ENCODE assay signal across 19 mouse cellular contexts in genomic region chr3:116414451-116414860, GRCm38 (mm10). TPM values are rescaled to one million over a fixed set of nuclear protein-coding genes. Genes with fewer than 3 reads are reported as not detected.
DNase-seq lines count a peak whose midpoint lies in the region; ATAC-seq lines count a peak whose summit lies in the region.
"Had no signal": no experiment of that assay in that cellular context is flagged by ENCODE, and none has a peak within 500 bp of the region (broad histone marks: within the 10 kb centered on the region; RNA-seq: fewer than 3 reads in every experiment).

No protein-coding gene starts in this region.

- H3K27me3 ChIP-seq in intestine, embryonic 14.5 days (replicated peaks; ENCODE audit: control insufficient read depth, insufficient read depth, low read length), result no peaks in the 10 kb centered on the region
- no peaks in the 10 kb centered on the region for H3K27me3 ChIP-seq in lung, embryonic 15.5 days
- H3K27me3 ChIP-seq: embryonic facial prominence, embryonic 15.5 days; forebrain, embryonic 12.5 days; heart, embryonic 12.5 days; limb, embryonic 12.5 days; liver, embryonic 15.5 days had no signal

- DNase-seq in CD4-positive helper T cell, adult 2 months (ENCODE audit: low read depth, low spot score), result peak; percentile 29
- no peak for DNase-seq in intestine, embryonic 14.5 days (ENCODE audit: low spot score)
- peak; percentile 20 for DNase-seq in naive thymus-derived CD4-positive, alpha-beta T cell, adult 2 months (ENCODE audit: low read depth)
- DNase-seq in MN1 (ENCODE audit: low spot score), result no peak
- DNase-seq in spleen, adult 18-20 months, result no peak
- DNase-seq in gastrocnemius, postnatal 25 days, result no peak
- DNase-seq in heart, postnatal 25 days (ENCODE audit: low spot score), result no peak
- DNase-seq: cerebellum, adult 9-10 months; gastrocnemius, postnatal 36 days; heart, postnatal 4 days; right cerebral cortex, adult 18-20 months; thymus, postnatal 25 days had no signal

- H3K27ac ChIP-seq in intestine, embryonic 14.5 days (ENCODE audit: low read depth), result no peak overlapping the region
- peak overlapping the region; percentile 7; the same call in 1 of the 2 replicates for H3K27ac ChIP-seq in lung, embryonic 15.5 days
- H3K27ac ChIP-seq: embryonic facial prominence, embryonic 15.5 days; forebrain, embryonic 12.5 days; kidney, postnatal 0 days; limb, embryonic 12.5 days; liver, embryonic 15.5 days had no signal

- H3K4me2 ChIP-seq in intestine, embryonic 14.5 days (ENCODE audit: low read length), result no peak overlapping the region
- H3K4me2 ChIP-seq in lung, embryonic 15.5 days, result no peak overlapping the region
- H3K4me2 ChIP-seq: embryonic facial prominence, embryonic 15.5 days; forebrain, embryonic 12.5 days; heart, embryonic 12.5 days; limb, embryonic 12.5 days; liver, embryonic 15.5 days had no signal

- no peak overlapping the region for H3K9ac ChIP-seq in intestine, embryonic 14.5 days (ENCODE audit: low read length)
- no peak overlapping the region for H3K9ac ChIP-seq in lung, embryonic 15.5 days
- H3K9ac ChIP-seq: embryonic facial prominence, embryonic 15.5 days; forebrain, embryonic 12.5 days; heart, embryonic 12.5 days; limb, embryonic 12.5 days; liver, embryonic 15.5 days had no signal

- no peak overlapping the region for H3K4me3 ChIP-seq in intestine, embryonic 14.5 days (ENCODE audit: low read depth, low read length)
- H3K4me3 ChIP-seq in lung, embryonic 15.5 days, result no peak overlapping the region
- H3K4me3 ChIP-seq: embryonic facial prominence, embryonic 15.5 days; forebrain, embryonic 12.5 days; heart, embryonic 12.5 days; limb, embryonic 12.5 days; liver, embryonic 15.5 days had no signal

- intact Hi-C loops in heart, postnatal 25 days (cut with DNase I), result no loop called here

- ATAC-seq in intestine, embryonic 14.5 days (replicated peaks; ENCODE audit: low FRiP score, low TSS enrichment, low read depth), result peak; percentile 67
- ATAC-seq in lung, embryonic 15.5 days (ENCODE audit: borderline replicate concordance, extremely low read depth, low FRiP score, low TSS enrichment), result peak; percentile 78

- WGBS in intestine, embryonic 14.5 days, result 72% methylated on average over 3 of the region's 3 CpGs
- WGBS in lung, embryonic 15.5 days, result 72% methylated on average over 3 of the region's 3 CpGs

- H3K4me1 ChIP-seq in intestine, embryonic 14.5 days (replicated peaks; ENCODE audit: control insufficient read depth, insufficient read depth, low read length), result peaks cover 17% of the 10 kb centered on the region; the same call in 1 of the 2 replicates
- H3K4me1 ChIP-seq in lung, embryonic 15.5 days, result peaks cover 26% of the 10 kb centered on the region
- H3K4me1 ChIP-seq: liver, embryonic 15.5 days had no signal

- H3K9me3 ChIP-seq in intestine, embryonic 14.5 days (ENCODE audit: control insufficient read depth, low read length), result no peaks in the 10 kb centered on the region
- no peaks in the 10 kb centered on the region for H3K9me3 ChIP-seq in lung, embryonic 15.5 days
- H3K9me3 ChIP-seq: embryonic facial prominence, embryonic 15.5 days; forebrain, embryonic 12.5 days; heart, embryonic 12.5 days; limb, embryonic 12.5 days; liver, embryonic 15.5 days had no signal

- H3K36me3 ChIP-seq in intestine, embryonic 14.5 days (ENCODE audit: control insufficient read depth, insufficient read depth, low read length), result peaks cover 19% of the 10 kb centered on the region
- peaks cover 9% of the 10 kb centered on the region for H3K36me3 ChIP-seq in lung, embryonic 15.5 days

RNA-seq across cellular contexts. Expression of gene Cdc14a, which starts 9.4 kb away (rescaled TPM):
- 8.8 and 10.0 TPM in 2 replicates for polyA plus RNA-seq in intestine, embryonic 14.5 days (2014; fragmentation: Nextera tagmentation; extraction: Ambion mirVana)
- polyA plus RNA-seq in lung, embryonic 15.5 days (2015; fragmentation: Nextera tagmentation; extraction: Ambion mirVana), result 7.4 and 8.3 TPM in 2 replicates
- total RNA-seq in gastrocnemius, postnatal 25 days (2021), result 10 to 100 TPM; 20.8 to 30.2 TPM
- 1 to 10 TPM; 3.7 to 4.2 TPM for total RNA-seq in heart, postnatal 25 days (2021)

Comparison
In these comparisons a context has a peak if more than half of its experiments do, and no peak if none do; other contexts are left out.
1. DNase-seq: peak in CD4-positive helper T cell, adult 2 months (single experiment) and naive thymus-derived CD4-positive, alpha-beta T cell, adult 2 months (single experiment); none in intestine, embryonic 14.5 days (single experiment), MN1 (single experiment), spleen, adult 18-20 months (0 of 2), gastrocnemius, postnatal 25 days (single experiment) and heart, postnatal 25 days (single experiment).
2. RNA of gene Cdc14a, which starts 9.4 kb away (total RNA-seq): 20.8 to 30.2 TPM in gastrocnemius, postnatal 25 days; 3.7 to 4.2 TPM in heart, postnatal 25 days; every median in the first group is over 4 times any median in the second.